Mouse (Mus musculus) liver, embryonic 12.5 days (tissue): ENCODE measurements around the gene Ms4a6c. TPM values are rescaled to one million over a fixed set of nuclear protein-coding genes. Genes with fewer than 3 reads are reported as not detected.
"Not testable (repeated sequence)": the region's sequence is repeated elsewhere in the genome, so short reads cannot be mapped to it uniquely, and the experiment has no call there.

ENCODE experiments used
- ATAC-seq: fragments of 200-750 bp; cut with Nextera tagmentation; 2 replicates; pipeline ENCODE4 v1.8.0; 2017; ENCODE audit warnings: moderate number of reproducible peaks, mild to moderate bottlenecking, moderate library complexity
- H3K27ac ChIP-seq: fragments of 300-500 bp; sonication (generic); 2 replicates; pipeline ENCODE4 v1.5.1; 2016; ENCODE audit warnings: mild to moderate bottlenecking
- H3K27me3 ChIP-seq: fragments of 300-500 bp; sonication (generic); replicated peaks from 2 replicates; pipeline ENCODE4 v1.6.1; 2016; ENCODE audit warnings: mild to moderate bottlenecking, moderate library complexity
- H3K36me3 ChIP-seq: fragments of 300-500 bp; sonication (generic); 2 replicates; pipeline ENCODE4 v1.6.1; 2016; ENCODE audit warnings: mild to moderate bottlenecking, moderate library complexity
- H3K4me1 ChIP-seq: fragments of 300-500 bp; sonication (generic); 2 replicates; pipeline ENCODE4 v1.6.1; 2016
- H3K4me2 ChIP-seq: fragments of 300-500 bp; sonication (generic); 2 replicates; pipeline ENCODE4 v1.6.1; 2016; ENCODE audit warnings: mild to moderate bottlenecking, moderate library complexity
- H3K4me3 ChIP-seq: fragments of 300-500 bp; sonication (generic); 2 replicates; pipeline ENCODE4 v1.5.1; 2016; ENCODE audit warnings: mild to moderate bottlenecking, moderate library complexity
- H3K9ac ChIP-seq: fragments of 300-500 bp; sonication (generic); 2 replicates; pipeline ENCODE4 v1.6.1; 2016; ENCODE audit warnings: mild to moderate bottlenecking, moderate library complexity
- H3K9me3 ChIP-seq: fragments of 300-500 bp; sonication (generic); replicated peaks from 2 replicates; pipeline ENCODE4 v1.6.1; 2016; ENCODE audit warnings: mild to moderate bottlenecking, moderate library complexity
- WGBS: fragments of 180-500 bp; shearing (Covaris S2); methylation state at CpG from one replicate; pipeline ENCODE4 v1.1.7; 2016; ENCODE audit not compliant: insufficient replicate concordance; 5-methylcytosine and 5-hydroxymethylcytosine counted together
- polyA plus RNA-seq: library from polyadenylated mRNA; unstranded; fragments of >200 nt; fragmentation: Nextera tagmentation; extraction: Ambion mirVana; gene quantifications from 2 replicates; pipeline ENCODE4 v1.2.1, GENCODE M21; 2016

The Ms4a6c gene
- 3.2 and 3.4 TPM in 2 replicates for polyA plus RNA-seq

DNA sequence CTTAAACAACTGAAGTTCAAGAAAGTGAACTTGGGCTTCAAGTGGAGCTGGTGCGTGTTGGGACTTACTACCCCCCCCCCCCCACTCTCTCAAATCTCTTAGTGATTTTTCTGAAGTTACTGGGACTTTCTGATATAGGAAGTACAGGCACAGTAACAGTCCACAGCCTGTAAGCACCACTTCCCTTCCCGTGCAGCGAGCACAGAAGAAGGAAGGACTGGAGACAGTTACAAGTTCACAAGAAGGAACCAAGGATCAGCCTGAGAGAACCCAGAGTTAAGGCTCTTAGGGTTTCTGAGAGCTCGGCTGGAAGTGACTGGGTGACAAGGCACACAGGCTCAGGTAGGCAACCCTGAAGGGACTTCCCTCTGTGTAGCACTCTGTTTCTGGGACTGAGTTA lies at the start of gene Ms4a6c:
Gene Ms4a6c, plus strand, starts transcription at position 152 of the 400 bp plus-strand sequence.
- not testable (repeated sequence) for H3K9ac ChIP-seq, ATAC-seq, H3K4me1 ChIP-seq, H3K27me3 ChIP-seq, H3K4me3 ChIP-seq, H3K4me2 ChIP-seq, H3K27ac ChIP-seq, H3K9me3 ChIP-seq, H3K36me3 ChIP-seq
- WGBS = 29% methylated on average over 4 of the region's 4 CpGs

DNA sequence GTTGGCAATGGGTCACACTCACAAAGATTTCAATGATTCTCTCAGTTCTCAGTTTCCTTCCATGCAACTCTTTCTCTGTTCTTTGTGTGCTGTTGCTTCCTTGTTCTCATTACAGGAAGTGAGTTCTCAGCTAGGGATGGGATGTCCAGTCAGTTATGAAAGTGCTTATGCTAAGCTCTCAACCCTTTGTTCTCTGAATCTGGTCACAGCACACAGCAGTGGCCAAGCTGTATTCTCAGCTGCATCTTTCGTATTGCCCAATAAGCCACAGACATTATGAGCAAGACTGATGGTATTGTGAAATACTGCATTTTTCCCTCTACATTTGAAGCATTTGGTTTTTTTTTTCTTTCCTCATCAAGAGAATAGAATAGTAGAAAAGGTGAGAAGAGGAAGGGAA lies 38.0 kb upstream of the Ms4a6c start:
- H3K9me3 ChIP-seq, H3K9ac ChIP-seq, H3K4me1 ChIP-seq, H3K4me3 ChIP-seq, H3K27me3 ChIP-seq, H3K36me3 ChIP-seq, H3K4me2 ChIP-seq, ATAC-seq, H3K27ac ChIP-seq: not testable (repeated sequence)
- WGBS = 54% methylated on average over 1 of the region's 1 CpGs

DNA sequence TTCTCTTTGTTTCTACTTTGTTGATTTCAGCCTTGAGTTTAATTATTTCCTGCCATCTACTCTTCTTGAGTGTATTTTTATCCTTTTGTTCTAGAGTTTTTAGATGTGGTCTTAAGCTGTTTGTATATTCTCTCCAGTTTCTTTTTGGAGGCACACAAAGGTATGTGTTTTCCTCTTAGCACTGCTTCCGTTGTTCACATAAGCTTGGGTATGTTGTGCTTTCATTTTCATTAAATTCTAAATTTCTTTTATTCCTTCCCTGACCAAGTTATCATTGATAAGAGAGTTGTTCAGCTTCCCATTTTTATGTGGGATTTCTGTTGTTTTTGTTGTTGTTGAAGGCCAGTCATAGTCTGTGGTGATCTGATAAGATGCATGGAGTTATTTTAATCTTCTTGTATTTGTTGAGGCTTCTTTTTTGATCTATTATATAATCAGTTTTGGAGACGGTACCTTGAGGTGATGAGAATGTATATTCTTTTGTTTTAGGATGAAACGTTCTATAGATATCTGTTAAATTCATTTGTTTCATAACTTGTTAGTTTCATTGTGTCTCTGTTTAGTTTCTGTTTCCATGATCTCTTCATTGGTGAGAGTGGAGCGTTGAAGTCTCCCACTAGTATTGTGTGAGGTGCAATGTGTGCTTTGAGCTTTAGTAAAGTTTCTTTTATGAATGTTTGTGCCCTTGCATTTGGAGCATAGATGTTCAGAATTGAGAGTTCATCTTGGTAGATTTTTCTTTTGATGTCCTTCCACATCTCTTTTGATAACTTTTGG lies 33.9 kb upstream of the Ms4a6c start:
- no peak overlapping the region for H3K9ac ChIP-seq
- ATAC-seq = no peak
- no peaks in the 10 kb centered on the region for H3K27me3 ChIP-seq
- no peaks in the 10 kb centered on the region for H3K4me1 ChIP-seq
- H3K4me2 ChIP-seq = no peak overlapping the region
- H3K27ac ChIP-seq = no peak overlapping the region
- no peak overlapping the region for H3K4me3 ChIP-seq
- no peaks in the 10 kb centered on the region for H3K36me3 ChIP-seq
- 63% methylated on average over 4 of the region's 4 CpGs for WGBS
- no peaks in the 10 kb centered on the region for H3K9me3 ChIP-seq

DNA sequence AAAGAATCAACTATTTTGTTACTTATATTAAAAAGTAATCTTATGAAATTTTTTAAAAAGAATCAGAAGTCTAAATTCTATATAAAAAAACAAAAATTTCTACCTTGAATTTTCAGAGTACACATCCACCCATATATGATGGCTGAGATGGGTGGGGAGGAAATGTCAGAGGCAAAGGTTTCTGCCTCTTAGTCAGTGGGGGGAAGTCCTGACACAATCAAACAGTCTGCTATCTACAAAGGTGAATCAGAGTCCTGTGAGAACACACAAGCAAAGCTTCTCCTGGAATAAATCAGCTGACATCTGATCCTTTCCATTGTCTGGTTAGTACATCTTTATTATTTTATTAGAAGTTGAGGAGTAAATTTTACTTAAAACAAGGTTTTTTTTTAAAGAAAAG lies 25.8 kb upstream of the Ms4a6c start, which contains the start of gene Ms4a4b:
Gene Ms4a4b, plus strand, starts transcription at position 216 of the 400 bp plus-strand sequence.
- H3K36me3 ChIP-seq = no peaks in the 10 kb centered on the region
- ATAC-seq = no peak

GRCm38 (mm10) chr19:11443964-11444363 lies 25.2 kb upstream of the Ms4a6c start:
- Histone ChIP-seq H3K4me1 (no peaks in the 10 kb centered on the region), H3K9me3 (no peaks in the 10 kb centered on the region), H3K4me2 (no peak overlapping the region), H3K36me3 (no peaks in the 10 kb centered on the region), H3K4me3 (no peak overlapping the region), H3K27ac (no peak overlapping the region), H3K27me3 (no peaks in the 10 kb centered on the region), H3K9ac (no peak overlapping the region)
- no peak for ATAC-seq
- WGBS = 65% methylated on average over 5 of the region's 5 CpGs

More for the DNA sequence above, 25.8 kb upstream of the Ms4a6c start, which contains the start of gene Ms4a4b:
- Histone ChIP-seq H3K4me3 (no peak within 1 kb of the TSS), H3K27ac (no peak within 1 kb of the TSS), H3K4me2 (no peak within 1 kb of the TSS), H3K4me1 (no peaks in the 10 kb centered on the region), H3K9me3 (no peaks in the 10 kb centered on the region), H3K9ac (no peak within 1 kb of the TSS), H3K27me3 (no peaks in the 10 kb centered on the region)

GRCm38 (mm10) chr19:11447238-11447637 lies 21.9 kb upstream of the Ms4a6c start:
- Histone ChIP-seq H3K4me1 (no peaks in the 10 kb centered on the region), H3K9me3 (no peaks in the 10 kb centered on the region), H3K4me2 (no peak overlapping the region), H3K9ac (no peak overlapping the region), H3K4me3 (no peak overlapping the region), H3K27ac (no peak overlapping the region), H3K27me3 (no peaks in the 10 kb centered on the region), H3K36me3 (no peaks in the 10 kb centered on the region)
- 59% methylated on average over 2 of the region's 2 CpGs for WGBS
- ATAC-seq = no peak

GRCm38 (mm10) chr19:11459041-11459440 lies 10.1 kb upstream of the Ms4a6c start:
- H3K4me3 ChIP-seq, H3K27ac ChIP-seq, H3K4me1 ChIP-seq, H3K36me3 ChIP-seq, H3K9ac ChIP-seq, ATAC-seq, H3K27me3 ChIP-seq, H3K4me2 ChIP-seq, H3K9me3 ChIP-seq: not testable (repeated sequence)
- WGBS = 62% methylated on average over 4 of the region's 4 CpGs

- not testable (repeated sequence) for ATAC-seq, H3K4me2 ChIP-seq, H3K4me1 ChIP-seq, H3K9me3 ChIP-seq, H3K27ac ChIP-seq, H3K27me3 ChIP-seq, H3K4me3 ChIP-seq, H3K9ac ChIP-seq, H3K36me3 ChIP-seq
- whole genome bisulfite sequencing = 8% methylated on average over 1 of the region's 1 CpGs
These were observed 4.4 kb upstream of the Ms4a6c start for GRCm38 (mm10) chr19:11464795-11465194.

GRCm38 (mm10) chr19:11466471-11466870 lies 2.7 kb upstream of the Ms4a6c start:
- H3K4me1 ChIP-seq = no peaks in the 10 kb centered on the region
- no peak overlapping the region for H3K4me2 ChIP-seq
- no peaks in the 10 kb centered on the region for H3K27me3 ChIP-seq
- H3K27ac ChIP-seq = no peak overlapping the region
- no peak overlapping the region for H3K4me3 ChIP-seq
- ATAC-seq = no peak
- no peak overlapping the region for H3K9ac ChIP-seq
- H3K36me3 ChIP-seq = no peaks in the 10 kb centered on the region
- 54% methylated on average over 5 of the region's 5 CpGs for WGBS
- H3K9me3 ChIP-seq = no peaks in the 10 kb centered on the region

- ATAC-seq, H3K4me2 ChIP-seq: not testable (repeated sequence)
- 31% methylated on average over 1 of the region's 1 CpGs for WGBS
These were observed 805 bp upstream of the Ms4a6c start for GRCm38 (mm10) chr19:11468361-11468760.

DNA sequence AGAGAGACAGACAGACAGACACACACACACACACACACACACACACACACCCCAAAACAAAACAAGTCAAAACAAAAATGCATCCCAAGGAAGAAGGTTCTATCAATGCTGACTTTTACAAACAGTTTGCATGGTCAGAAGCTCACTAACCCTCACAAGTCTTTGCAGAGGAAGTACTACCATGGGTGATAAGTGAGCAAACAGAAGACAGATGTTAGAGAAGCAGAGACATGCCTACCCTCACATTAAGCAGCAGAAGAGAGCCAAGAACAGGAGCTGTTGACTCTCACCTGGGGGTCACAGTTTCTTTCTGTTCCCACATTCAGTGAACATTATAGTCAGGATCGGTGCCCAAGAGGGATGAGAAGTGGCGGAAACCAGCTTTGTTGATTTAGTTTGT lies 10.5 kb downstream of the Ms4a6c start:
- Histone ChIP-seq H3K9me3 (no peaks in the 10 kb centered on the region), H3K36me3 (no peaks in the 10 kb centered on the region), H3K4me1 (no peaks in the 10 kb centered on the region), H3K9ac (no peak overlapping the region), H3K27ac (no peak overlapping the region), H3K27me3 (no peaks in the 10 kb centered on the region), H3K4me3 (no peak overlapping the region), H3K4me2 (no peak overlapping the region)
- ATAC-seq = no peak
- WGBS = 71% methylated on average over 2 of the region's 2 CpGs

More at GRCm38 (mm10) chr19:11468361-11468760, 805 bp upstream of the Ms4a6c start:
- not testable (repeated sequence) for H3K4me3 ChIP-seq, H3K27ac ChIP-seq, H3K27me3 ChIP-seq, H3K36me3 ChIP-seq, H3K9me3 ChIP-seq, H3K9ac ChIP-seq, H3K4me1 ChIP-seq

DNA sequence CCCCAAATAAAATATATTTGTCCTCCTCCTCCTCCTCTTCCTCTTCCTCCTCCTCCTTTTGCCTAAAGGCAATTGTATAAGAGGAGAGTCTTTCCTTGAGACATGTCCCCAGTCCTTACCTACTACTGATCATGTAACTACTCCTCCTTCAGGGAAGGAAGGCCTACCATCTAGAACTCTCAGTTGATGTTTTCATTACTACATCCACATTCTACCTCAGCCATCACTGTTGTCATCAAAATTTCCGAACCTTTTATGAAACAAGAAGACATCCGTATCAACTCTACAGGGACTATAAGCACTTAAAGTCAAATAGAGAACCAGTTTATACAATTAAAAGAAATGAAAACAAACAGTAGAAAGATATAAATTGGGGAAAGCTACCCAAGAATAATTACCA lies 13.5 kb downstream of the Ms4a6c start:
- H3K27me3 ChIP-seq = no peaks in the 10 kb centered on the region
- H3K9me3 ChIP-seq = no peaks in the 10 kb centered on the region
- H3K9ac ChIP-seq = no peak overlapping the region
- no peaks in the 10 kb centered on the region for H3K36me3 ChIP-seq
- H3K4me3 ChIP-seq = no peak overlapping the region
- H3K4me1 ChIP-seq = no peaks in the 10 kb centered on the region
- H3K4me2 ChIP-seq = no peak overlapping the region
- WGBS = 75% methylated on average over 2 of the region's 2 CpGs
- H3K27ac ChIP-seq = no peak overlapping the region
- ATAC-seq = no peak

DNA sequence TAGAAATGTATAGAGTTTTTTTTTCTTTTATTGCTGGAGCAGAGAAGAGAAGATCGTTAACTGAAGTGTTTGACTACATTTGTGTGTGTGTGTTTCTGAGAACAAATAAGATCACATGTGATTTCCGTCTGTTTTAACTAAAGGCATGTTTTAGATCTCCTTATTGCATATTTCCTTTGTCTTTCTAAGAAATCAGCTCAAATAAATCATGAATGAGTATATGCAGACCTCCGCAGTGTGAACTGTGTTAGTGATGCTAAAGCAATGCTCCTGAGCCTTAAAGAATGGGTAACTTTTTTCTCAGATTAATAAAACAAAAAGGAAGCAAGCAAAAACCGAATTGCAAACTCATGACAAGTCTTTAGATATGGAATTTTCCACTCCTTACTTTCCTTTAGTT lies 14.8 kb downstream of the Ms4a6c start:
- Histone ChIP-seq H3K4me3 (no peak overlapping the region), H3K9me3 (no peaks in the 10 kb centered on the region), H3K9ac (no peak overlapping the region), H3K36me3 (no peaks in the 10 kb centered on the region), H3K4me1 (no peaks in the 10 kb centered on the region), H3K27me3 (no peaks in the 10 kb centered on the region), H3K27ac (no peak overlapping the region), H3K4me2 (no peak overlapping the region)
- ATAC-seq = no peak
- 55% methylated on average over 4 of the region's 4 CpGs for WGBS
